Mouse (Mus musculus) brown adipose tissue, adult 24 weeks (tissue): ENCODE measurements at regions not wholly inside any gene's neighbourhood (a gene's known extent, or its start where the extent isn't known, plus 50 kb on each side); places are given as distances from the start of the nearest gene placed in this dataset.

Experiments
- H3K27ac ChIP-seq: fragments of 200-500 bp; replicated peaks from 2 replicates; pipeline ENCODE4 v1.5.1; 2012; ENCODE audit warnings: low read depth, mild to moderate bottlenecking, low read length
- H3K4me1 ChIP-seq: fragments of 200-500 bp; 2 replicates; pipeline ENCODE4 v1.6.1; 2012; ENCODE audit warnings: low read length, mixed read lengths; ENCODE audit not compliant: control insufficient read depth, insufficient read depth, insufficient read length
- H3K4me3 ChIP-seq: fragments of 200-500 bp; 2 replicates; pipeline ENCODE4 v1.5.1; 2012; ENCODE audit warnings: low read depth, mild to moderate bottlenecking, low read length, moderate library complexity; ENCODE audit not compliant: insufficient read depth

GRCm38 (mm10) chr13:107514236-107514635 is 492.3 kb upstream of the Kif2a start:
- Histone ChIP-seq H3K27ac (no peak overlapping the region), H3K4me1 (no peaks in the 10 kb centered on the region), H3K4me3 (no peak overlapping the region)

- Histone ChIP-seq H3K27ac (no peak overlapping the region), H3K4me3 (no peak overlapping the region), H3K4me1 (no peaks in the 10 kb centered on the region)
Observed at GRCm38 (mm10) chr13:107513274-107514146, 491.6 kb upstream of the Kif2a start.

- H3K4me1 ChIP-seq: no peaks in the 10 kb centered on the region
- no peak overlapping the region for H3K27ac ChIP-seq
Observed at GRCm38 (mm10) chr13:107507336-107507735, 485.4 kb upstream of the Kif2a start.

GRCm38 (mm10) chr13:107506832-107507231 is 484.9 kb upstream of the Kif2a start:
- Histone ChIP-seq H3K4me1 (no peaks in the 10 kb centered on the region), H3K4me3 (no peak overlapping the region), H3K27ac (no peak overlapping the region)

More at GRCm38 (mm10) chr13:107507336-107507735, 485.4 kb upstream of the Kif2a start:
- no peak overlapping the region for H3K4me3 ChIP-seq

- Histone ChIP-seq H3K27ac (no peak overlapping the region), H3K4me1 (no peaks in the 10 kb centered on the region), H3K4me3 (no peak overlapping the region)
Observed at GRCm38 (mm10) chr13:107505318-107505717, 483.4 kb upstream of the Kif2a start.

GRCm38 (mm10) chr13:107502261-107502660 is 480.3 kb upstream of the Kif2a start:
- Histone ChIP-seq H3K27ac (no peak overlapping the region), H3K4me1 (no peaks in the 10 kb centered on the region), H3K4me3 (no peak overlapping the region)

- no peak overlapping the region for H3K4me3 ChIP-seq
- H3K27ac ChIP-seq: no peak overlapping the region
- H3K4me1 ChIP-seq: no peaks in the 10 kb centered on the region
Observed at GRCm38 (mm10) chr13:107500776-107501489, 479.0 kb upstream of the Kif2a start.

GRCm38 (mm10) chr13:107499296-107499695 is 477.4 kb upstream of the Kif2a start:
- no peak overlapping the region for H3K27ac ChIP-seq
- no peak overlapping the region for H3K4me3 ChIP-seq
- H3K4me1 ChIP-seq: no peaks in the 10 kb centered on the region

GRCm38 (mm10) chr13:107495161-107495732 is 473.3 kb upstream of the Kif2a start:
- H3K27ac ChIP-seq: no peak overlapping the region
- H3K4me3 ChIP-seq: no peak overlapping the region

GRCm38 (mm10) chr13:107493765-107494164 is 471.8 kb upstream of the Kif2a start:
- Histone ChIP-seq H3K27ac (no peak overlapping the region), H3K4me1 (0 out of 2 replicates have a peak, but pooled peaks cover 2% of the 10 kb centered on the region), H3K4me3 (no peak overlapping the region)

More at GRCm38 (mm10) chr13:107495161-107495732, 473.3 kb upstream of the Kif2a start:
- H3K4me1 ChIP-seq: 0 out of 2 replicates have a peak, but pooled peaks cover 2% of the 10 kb centered on the region

GRCm38 (mm10) chr13:107492448-107492847 is 470.5 kb upstream of the Kif2a start:
- H3K4me1 ChIP-seq: 0 out of 2 replicates have a peak, but pooled peaks cover 2% of the 10 kb centered on the region
- no peak overlapping the region for H3K4me3 ChIP-seq
- H3K27ac ChIP-seq: no peak overlapping the region

GRCm38 (mm10) chr13:107491423-107491822 is 469.5 kb upstream of the Kif2a start:
- H3K4me3 ChIP-seq: no peak overlapping the region
- H3K4me1 ChIP-seq: 0 out of 2 replicates have a peak, but pooled peaks cover 2% of the 10 kb centered on the region
- H3K27ac ChIP-seq: no peak overlapping the region

GRCm38 (mm10) chr13:107485400-107486017 is 463.6 kb upstream of the Kif2a start:
- H3K4me1 ChIP-seq: no peaks in the 10 kb centered on the region
- no peak overlapping the region for H3K4me3 ChIP-seq
- H3K27ac ChIP-seq: no peak overlapping the region

GRCm38 (mm10) chr13:107484630-107484998 is 462.7 kb upstream of the Kif2a start:
- no peaks in the 10 kb centered on the region for H3K4me1 ChIP-seq
- H3K27ac ChIP-seq: no peak overlapping the region
- no peak overlapping the region for H3K4me3 ChIP-seq
